Mouse (Mus musculus): ENCODE measurements at regions not wholly inside any gene's neighbourhood (a gene's known extent, or its start where the extent isn't known, plus 50 kb on each side); places are given as distances from the start of the nearest gene placed in this dataset.

DNA sequence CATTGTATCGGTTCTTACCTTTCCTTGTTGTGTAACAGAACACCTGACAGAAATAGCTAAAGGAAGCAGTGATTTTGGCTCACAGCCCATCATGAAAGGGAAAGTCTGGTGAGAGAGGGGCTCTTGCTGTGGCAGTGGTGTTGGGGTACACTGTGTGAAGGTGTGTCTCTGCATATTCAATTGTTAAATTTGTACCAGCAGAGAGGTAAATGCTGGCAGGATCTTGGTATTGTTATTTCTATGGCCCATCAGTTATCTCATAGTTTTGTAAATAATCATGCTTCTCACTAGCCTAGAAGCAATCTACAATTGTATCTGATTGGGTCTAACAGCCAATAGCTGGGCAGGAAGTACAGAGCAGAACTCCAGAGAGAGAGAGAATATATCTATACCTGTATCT, 95.7 kb downstream of the Mfap3l start:
- no peaks in the 10 kb centered on the region for H3K4me1 ChIP-seq (ENCODE audit: insufficient read depth, low read depth, low read length)
- ATAC-seq (no peak), DNase-seq (ENCODE audit: low spot score) (no peak)
- H3K27me3 ChIP-seq (replicated peaks; ENCODE audit: insufficient read depth, low read length): no peaks in the 10 kb centered on the region
- no peaks in the 10 kb centered on the region for H3K9me3 ChIP-seq (ENCODE audit: low read length)
- no peak overlapping the region for H3K27ac ChIP-seq (ENCODE audit: low read length)
- TF ChIP-seq EP300 (IDR thresholded peaks at IDR 0.05): no peak
- TF ChIP-seq CTCF (IDR thresholded peaks at IDR 0.05): no peak
- no peak overlapping the region for H3K4me3 ChIP-seq (ENCODE audit: low read depth, low read length)
- H3K9ac ChIP-seq (replicated peaks; ENCODE audit: low read depth): no peak overlapping the region
- WGBS: 74% methylated on average over 1 of the region's 1 CpGs
- H3K4me2 ChIP-seq (replicated peaks; ENCODE audit: low read depth, low read length): no peak overlapping the region
- H3K36me3 ChIP-seq (ENCODE audit: insufficient read depth, low read length): no peaks in the 10 kb centered on the region

DNA sequence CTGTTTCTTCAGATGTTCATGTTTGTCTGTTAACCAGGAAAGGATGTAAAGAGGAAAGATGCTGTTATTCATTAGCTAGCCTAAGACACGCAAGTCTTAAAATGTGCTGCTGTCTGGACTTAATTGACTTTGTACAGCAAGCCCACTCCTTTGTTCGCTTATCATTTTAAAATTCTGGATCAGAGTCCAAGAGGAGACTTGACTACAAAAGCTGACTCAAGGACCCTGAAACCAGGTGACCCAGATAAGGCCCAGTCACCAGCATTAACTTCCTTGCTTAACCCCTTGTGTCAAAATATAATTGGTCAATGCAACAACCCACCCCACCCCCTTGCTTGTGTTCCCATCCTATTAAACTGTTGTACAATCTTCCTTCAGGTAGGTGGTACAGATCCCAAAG, 99.9 kb downstream of the Mfap3l start:
- 61% methylated on average over 2 of the region's 2 CpGs for WGBS
- Histone ChIP-seq H3K9ac (replicated peaks; ENCODE audit: low read depth) (no peak overlapping the region), H3K36me3 (ENCODE audit: insufficient read depth, low read length) (no peaks in the 10 kb centered on the region), H3K4me1 (ENCODE audit: insufficient read depth, low read depth, low read length) (no peaks in the 10 kb centered on the region), H3K4me3 (ENCODE audit: low read depth, low read length) (no peak overlapping the region), H3K9me3 (ENCODE audit: low read length) (no peaks in the 10 kb centered on the region), H3K27me3 (replicated peaks; ENCODE audit: insufficient read depth, low read length) (no peaks in the 10 kb centered on the region), H3K27ac (ENCODE audit: low read length) (no peak overlapping the region), H3K4me2 (replicated peaks; ENCODE audit: low read depth, low read length) (no peak overlapping the region)
- ATAC-seq (no peak), DNase-seq (ENCODE audit: low spot score) (no peak)
- TF ChIP-seq EP300 (IDR thresholded peaks at IDR 0.05) (no peak), CTCF (IDR thresholded peaks at IDR 0.05) (no peak)

DNA sequence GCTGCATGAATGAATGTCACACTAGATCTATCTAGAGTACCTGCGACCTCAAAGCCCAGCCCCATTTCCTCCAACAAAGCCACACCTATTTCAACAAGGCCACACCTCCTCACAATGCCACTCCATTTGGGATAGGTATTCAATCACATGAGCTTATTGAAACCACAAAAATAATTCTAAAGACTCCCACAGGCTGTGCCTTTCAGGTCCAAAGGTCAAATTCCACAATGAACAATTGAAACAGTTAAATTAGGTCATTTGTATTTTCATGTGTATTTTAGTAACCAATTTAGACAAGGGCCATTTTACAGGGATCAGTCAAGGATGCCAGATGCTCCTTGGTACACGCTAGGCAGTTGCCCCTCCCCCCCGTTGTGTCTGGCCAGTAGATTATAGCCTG, 103.3 kb downstream of the Mfap3l start:
- no peak for ATAC-seq

DNA sequence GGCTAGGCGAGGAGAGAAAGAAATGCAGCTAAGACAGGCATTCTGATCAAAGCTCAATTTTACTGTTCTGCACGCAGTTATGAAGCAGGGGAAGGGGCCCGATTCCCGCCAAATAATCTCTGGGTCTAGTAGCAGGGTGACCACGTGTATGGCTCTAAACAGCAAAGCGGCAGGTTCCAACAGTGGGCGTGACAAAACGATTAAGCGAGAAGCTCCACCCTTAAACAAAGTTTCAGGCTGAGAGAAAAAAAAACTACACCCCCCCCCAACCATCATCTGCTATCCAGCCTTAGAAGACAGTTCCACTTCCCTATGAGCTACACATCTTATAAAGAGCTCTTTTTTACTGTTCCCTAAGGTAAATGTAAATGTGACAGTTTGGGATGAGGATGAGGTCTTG, 103.8 kb downstream of the Mfap3l start:
- TF ChIP-seq CTCF (IDR thresholded peaks at IDR 0.05) (no peak), EP300 (IDR thresholded peaks at IDR 0.05) (no peak)
- DNase-seq (ENCODE audit: low spot score) (no peak), ATAC-seq (no peak)
- Histone ChIP-seq H3K4me2 (replicated peaks; ENCODE audit: low read depth, low read length) (no peak overlapping the region), H3K27ac (ENCODE audit: low read length) (no peak overlapping the region), H3K9me3 (ENCODE audit: low read length) (no peaks in the 10 kb centered on the region), H3K9ac (replicated peaks; ENCODE audit: low read depth) (no peak overlapping the region), H3K4me3 (ENCODE audit: low read depth, low read length) (no peak overlapping the region), H3K4me1 (ENCODE audit: insufficient read depth, low read depth, low read length) (no peaks in the 10 kb centered on the region), H3K36me3 (ENCODE audit: insufficient read depth, low read length) (no peaks in the 10 kb centered on the region), H3K27me3 (replicated peaks; ENCODE audit: insufficient read depth, low read length) (no peaks in the 10 kb centered on the region)
- WGBS: 88% methylated on average over 9 of the region's 9 CpGs

More for the DNA sequence above, 103.3 kb downstream of the Mfap3l start:
- Histone ChIP-seq H3K9me3 (ENCODE audit: low read length) (no peaks in the 10 kb centered on the region), H3K4me3 (ENCODE audit: low read depth, low read length) (no peak overlapping the region), H3K36me3 (ENCODE audit: insufficient read depth, low read length) (no peaks in the 10 kb centered on the region), H3K9ac (replicated peaks; ENCODE audit: low read depth) (no peak overlapping the region), H3K4me2 (replicated peaks; ENCODE audit: low read depth, low read length) (no peak overlapping the region), H3K27ac (ENCODE audit: low read length) (no peak overlapping the region), H3K4me1 (ENCODE audit: insufficient read depth, low read depth, low read length) (no peaks in the 10 kb centered on the region), H3K27me3 (replicated peaks; ENCODE audit: insufficient read depth, low read length) (no peaks in the 10 kb centered on the region)
- WGBS: 79% methylated on average over 3 of the region's 3 CpGs
- no peak for DNase-seq (ENCODE audit: low spot score)
- no peak for TF ChIP-seq CTCF (IDR thresholded peaks at IDR 0.05)
- TF ChIP-seq EP300 (IDR thresholded peaks at IDR 0.05): no peak

DNA sequence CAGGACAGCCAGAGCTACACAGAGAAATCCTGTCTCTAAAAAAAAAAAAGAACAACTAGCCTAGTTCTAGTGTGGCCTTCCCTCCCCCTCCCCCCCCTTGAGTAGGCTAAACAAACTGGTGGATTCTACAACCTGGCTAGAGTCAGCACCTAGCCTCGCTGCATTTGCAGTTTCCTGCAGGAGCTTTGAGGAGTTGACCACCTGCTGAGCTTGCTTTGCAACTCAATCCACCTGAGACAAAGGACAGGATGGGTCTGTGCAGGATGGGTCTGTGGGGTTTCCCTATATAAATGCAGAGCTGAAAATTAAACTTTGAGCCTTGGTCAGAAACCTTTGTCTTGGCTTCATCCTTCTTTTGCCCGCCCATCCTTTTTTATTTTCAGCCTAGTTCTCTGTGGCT, 104.3 kb downstream of the Mfap3l start:
- Histone ChIP-seq H3K27me3 (replicated peaks; ENCODE audit: insufficient read depth, low read length) (no peaks in the 10 kb centered on the region), H3K9ac (replicated peaks; ENCODE audit: low read depth) (no peak overlapping the region), H3K9me3 (ENCODE audit: low read length) (no peaks in the 10 kb centered on the region), H3K4me3 (ENCODE audit: low read depth, low read length) (no peak overlapping the region), H3K36me3 (ENCODE audit: insufficient read depth, low read length) (no peaks in the 10 kb centered on the region), H3K4me2 (replicated peaks; ENCODE audit: low read depth, low read length) (no peak overlapping the region), H3K4me1 (ENCODE audit: insufficient read depth, low read depth, low read length) (no peaks in the 10 kb centered on the region), H3K27ac (ENCODE audit: low read length) (no peak overlapping the region)
- ATAC-seq: no peak
- DNase-seq (ENCODE audit: low spot score): no peak
- WGBS: 66% methylated on average over 2 of the region's 2 CpGs
- no peak for TF ChIP-seq EP300 (IDR thresholded peaks at IDR 0.05)
- no peak for TF ChIP-seq CTCF (IDR thresholded peaks at IDR 0.05)

DNA sequence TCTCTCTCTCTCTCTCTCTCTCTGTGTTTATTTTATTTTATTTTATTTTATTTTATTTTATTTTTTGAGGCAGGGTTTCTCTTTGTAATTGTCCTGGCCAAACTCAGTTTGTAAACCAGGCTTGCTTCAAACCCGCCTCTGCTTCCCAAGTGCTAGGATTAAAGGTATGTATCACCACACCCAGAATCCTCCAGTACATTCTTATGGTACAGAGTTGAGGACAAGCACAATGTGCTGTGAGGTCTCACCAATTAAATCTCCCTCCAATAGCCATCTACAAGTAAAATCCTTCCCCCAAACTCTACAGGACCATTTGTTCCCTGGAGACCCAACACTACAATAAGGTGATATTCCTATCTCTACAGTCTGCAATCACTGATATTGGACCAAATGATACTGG, 105.0 kb downstream of the Mfap3l start:
- WGBS: 96% methylated on average over 1 of the region's 1 CpGs

GRCm38 (mm10) chr8:60745877-60746276, 113.2 kb downstream of the Mfap3l start:
- H3K4me1 ChIP-seq (ENCODE audit: insufficient read depth, low read depth, low read length): no peaks in the 10 kb centered on the region
- no peaks in the 10 kb centered on the region for H3K9me3 ChIP-seq (ENCODE audit: low read length)
- 83% methylated on average over 2 of the region's 2 CpGs for WGBS
- DNase-seq (ENCODE audit: low spot score) (no peak), ATAC-seq (no peak)
- H3K27ac ChIP-seq (ENCODE audit: low read length): no peak overlapping the region
- H3K4me2 ChIP-seq (replicated peaks; ENCODE audit: low read depth, low read length): no peak overlapping the region
- no peak overlapping the region for H3K9ac ChIP-seq (replicated peaks; ENCODE audit: low read depth)
- no peaks in the 10 kb centered on the region for H3K27me3 ChIP-seq (replicated peaks; ENCODE audit: insufficient read depth, low read length)
- TF ChIP-seq EP300 (IDR thresholded peaks at IDR 0.05) (no peak), CTCF (IDR thresholded peaks at IDR 0.05) (no peak)
- H3K36me3 ChIP-seq (ENCODE audit: insufficient read depth, low read length): no peaks in the 10 kb centered on the region
- H3K4me3 ChIP-seq (ENCODE audit: low read depth, low read length): no peak overlapping the region

More for the DNA sequence above, 105.0 kb downstream of the Mfap3l start:
- DNase-seq (ENCODE audit: low spot score) (no peak), ATAC-seq (no peak)
- H3K9me3 ChIP-seq (ENCODE audit: low read length): no peaks in the 10 kb centered on the region
- H3K27ac ChIP-seq (ENCODE audit: low read length): no peak overlapping the region
- no peak for TF ChIP-seq CTCF (IDR thresholded peaks at IDR 0.05)
- no peak for TF ChIP-seq EP300 (IDR thresholded peaks at IDR 0.05)
- H3K4me3 ChIP-seq (ENCODE audit: low read depth, low read length): no peak overlapping the region
- H3K27me3 ChIP-seq (replicated peaks; ENCODE audit: insufficient read depth, low read length): no peaks in the 10 kb centered on the region
- no peak overlapping the region for H3K4me2 ChIP-seq (replicated peaks; ENCODE audit: low read depth, low read length)
- H3K4me1 ChIP-seq (ENCODE audit: insufficient read depth, low read depth, low read length): no peaks in the 10 kb centered on the region
- no peak overlapping the region for H3K9ac ChIP-seq (replicated peaks; ENCODE audit: low read depth)
- no peaks in the 10 kb centered on the region for H3K36me3 ChIP-seq (ENCODE audit: insufficient read depth, low read length)
